Mouse (Mus musculus): Measurements from ENCODE around the gene Pigq.
A peak's percentile ranks its signal among the peaks of the same experiment; 100 is the strongest.

The Pigq gene

GRCm38 (mm10) chr17:25944366-25945163, at the start of gene Pigq, which contains the start of gene Nhlrc4:
Gene Pigq, minus strand, starts transcription at chr17:25944936.
Gene Nhlrc4, minus strand, starts transcription at chr17:25944961.
- no peak for DNase-seq (ENCODE audit: low read depth in 2 of 2, low spot score in 2 of 2)

DNA sequence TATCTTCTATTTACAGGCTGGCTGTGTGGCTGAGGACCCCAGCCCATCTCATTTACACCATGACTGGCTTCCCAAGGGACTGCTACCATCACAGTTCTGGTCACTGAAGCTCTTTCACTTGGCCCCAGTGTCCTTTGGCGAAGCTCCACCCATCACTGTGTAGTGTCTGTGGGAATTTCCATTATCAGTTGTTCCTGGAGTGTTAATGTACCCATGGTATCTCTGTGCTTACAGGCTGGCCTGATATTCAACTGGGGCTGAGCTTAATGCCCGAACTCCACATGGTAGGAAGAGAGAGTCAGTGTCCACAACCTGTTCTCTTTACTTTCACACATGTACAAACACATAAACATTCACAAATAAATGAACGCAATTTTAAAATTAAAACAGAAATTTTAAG, 48.8 kb upstream of the Pigq start:
- no peak for DNase-seq (ENCODE audit: low read depth in 2 of 2, low spot score in 2 of 2)

DNA sequence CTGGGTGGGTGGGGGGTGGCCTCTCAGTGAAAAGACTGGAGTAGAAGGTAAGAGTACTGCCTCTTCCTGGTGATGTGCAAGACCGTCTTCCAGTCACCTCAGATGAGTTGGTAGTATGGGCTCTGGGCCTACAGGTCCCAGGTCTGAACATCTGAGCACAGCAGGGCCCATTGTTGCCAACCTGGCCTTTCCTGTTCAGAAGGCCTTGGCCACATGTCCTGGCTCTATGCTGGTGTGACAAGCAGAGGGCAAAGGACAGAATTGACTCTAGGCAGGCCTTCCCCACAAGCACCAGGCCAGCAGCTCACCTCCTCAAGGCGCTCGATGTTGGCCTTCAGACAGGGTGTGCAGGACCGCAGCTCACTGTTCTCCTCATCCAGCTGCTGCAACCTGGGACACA, 47.5 kb upstream of the Pigq start:
- no peak for DNase-seq (ENCODE audit: low read depth in 2 of 2, low spot score in 2 of 2)

- no peak for DNase-seq (ENCODE audit: low read depth in 2 of 2, low spot score in 2 of 2)
Observed at GRCm38 (mm10) chr17:25990331-25990730, 45.6 kb upstream of the Pigq start.

- peak; percentile 82 to 86 for DNase-seq (ENCODE audit: low read depth in 2 of 2, low spot score in 2 of 2)
Observed at GRCm38 (mm10) chr17:25985306-25986294, 40.9 kb upstream of the Pigq start, which contains the start of gene Capn15. Gene Capn15, minus strand, starts transcription at chr17:25985796.

- DNase-seq (ENCODE audit: low read depth in 2 of 2, low spot score in 2 of 2), result no peak
Observed at GRCm38 (mm10) chr17:25984556-25985305, 40.0 kb upstream of the Pigq start.

GRCm38 (mm10) chr17:25984066-25984465, 39.3 kb upstream of the Pigq start:
- no peak for DNase-seq (ENCODE audit: low read depth in 2 of 2, low spot score in 2 of 2)

DNA sequence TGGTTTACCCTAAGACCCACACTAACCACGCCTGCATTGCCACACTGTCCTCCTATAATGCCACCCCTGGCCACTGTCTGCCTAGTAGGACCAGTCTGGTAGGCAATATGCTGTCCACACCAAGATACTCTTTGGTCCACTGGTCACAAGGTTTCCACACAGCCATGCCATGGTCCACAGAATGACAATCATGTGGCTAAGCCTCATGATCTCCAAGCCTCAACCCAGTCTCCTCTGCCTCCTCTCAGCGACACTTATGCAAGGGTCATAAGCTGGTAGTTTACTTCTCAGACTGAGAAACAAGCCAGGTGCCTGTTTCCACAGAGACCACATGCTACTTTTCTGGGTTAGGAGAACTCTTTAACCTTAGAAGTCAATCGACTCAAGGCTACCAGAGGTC, 38.2 kb upstream of the Pigq start:
- no peak for DNase-seq (ENCODE audit: low read depth in 2 of 2, low spot score in 2 of 2)

DNA sequence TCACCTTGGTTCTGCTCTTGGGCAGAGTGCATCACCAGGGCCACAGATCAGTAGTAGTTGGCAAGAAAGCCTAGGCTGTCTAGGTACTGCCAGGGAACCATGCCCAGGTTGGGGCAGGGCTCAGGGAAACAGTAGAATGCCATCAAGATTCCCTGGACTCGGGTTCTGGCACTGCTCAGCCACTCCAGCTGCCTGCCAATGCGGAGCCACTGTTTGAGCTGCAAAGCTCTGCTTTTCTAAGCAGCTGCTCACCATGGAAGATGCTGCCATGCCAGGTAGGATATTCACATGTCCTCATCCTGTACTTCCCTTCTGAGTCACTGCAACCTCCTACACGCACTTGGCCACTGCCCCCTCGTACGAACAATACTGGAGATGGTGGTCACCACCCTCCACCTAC, 36.1 kb upstream of the Pigq start:
- DNase-seq (ENCODE audit: low read depth in 2 of 2, low spot score in 2 of 2), result no peak

DNA sequence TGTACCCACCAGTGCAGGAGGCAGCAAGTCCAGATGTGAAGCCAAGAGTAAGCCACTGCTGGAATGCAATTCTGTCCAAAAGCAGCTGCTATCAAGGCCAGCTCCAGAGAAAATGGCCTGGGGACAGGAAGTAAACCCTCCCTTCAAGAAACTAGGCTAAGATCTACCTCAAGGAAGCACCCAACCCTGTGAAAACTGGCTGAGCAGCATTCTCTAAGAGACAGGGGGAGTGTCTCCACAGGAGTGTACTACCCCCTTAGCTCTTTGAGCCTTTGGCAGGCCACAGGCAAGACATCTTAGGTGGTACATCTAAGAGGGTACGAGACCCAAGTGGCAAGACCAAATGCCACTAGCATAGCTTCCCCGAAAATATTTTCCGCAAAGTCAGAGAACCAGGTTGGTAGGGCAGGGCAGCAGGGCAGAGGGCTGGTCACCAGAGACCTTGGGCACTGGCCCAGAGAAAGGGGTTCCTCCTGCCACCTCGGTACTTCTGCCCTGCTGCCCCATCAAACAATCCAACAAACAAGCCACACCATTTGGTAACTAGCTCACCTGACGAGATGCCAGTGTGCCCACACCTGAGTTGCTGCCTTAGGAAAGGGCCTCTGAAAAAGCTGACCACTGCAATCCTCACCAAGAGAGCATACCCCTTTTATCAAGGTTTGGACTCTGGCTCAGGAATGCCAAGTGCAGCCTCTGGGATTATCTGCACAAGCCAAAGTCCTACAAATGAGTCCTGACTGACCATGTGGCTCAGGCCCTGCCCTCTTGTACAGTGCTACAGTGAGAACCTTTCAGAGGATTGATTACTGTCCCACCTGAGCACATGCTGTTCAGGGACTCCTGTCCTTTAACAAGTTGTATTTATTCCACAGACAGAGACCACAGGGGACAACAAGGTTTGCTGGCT, 35.3 kb upstream of the Pigq start:
- DNase-seq (ENCODE audit: low read depth in 2 of 2, low spot score in 2 of 2), result no peak

- DNase-seq (ENCODE audit: low read depth in 2 of 2, low spot score in 2 of 2), result no peak
Observed at GRCm38 (mm10) chr17:25970954-25971707, 26.4 kb upstream of the Pigq start.

- DNase-seq (ENCODE audit: low read depth in 2 of 2, low spot score in 2 of 2), result no peak
Observed at GRCm38 (mm10) chr17:25970448-25970847, 25.7 kb upstream of the Pigq start.

GRCm38 (mm10) chr17:25968176-25968575, 23.4 kb upstream of the Pigq start:
- DNase-seq (ENCODE audit: low read depth in 2 of 2, low spot score in 2 of 2), result no peak

GRCm38 (mm10) chr17:25967652-25968051, 22.9 kb upstream of the Pigq start:
- no peak for DNase-seq (ENCODE audit: low read depth in 2 of 2, low spot score in 2 of 2)

DNA sequence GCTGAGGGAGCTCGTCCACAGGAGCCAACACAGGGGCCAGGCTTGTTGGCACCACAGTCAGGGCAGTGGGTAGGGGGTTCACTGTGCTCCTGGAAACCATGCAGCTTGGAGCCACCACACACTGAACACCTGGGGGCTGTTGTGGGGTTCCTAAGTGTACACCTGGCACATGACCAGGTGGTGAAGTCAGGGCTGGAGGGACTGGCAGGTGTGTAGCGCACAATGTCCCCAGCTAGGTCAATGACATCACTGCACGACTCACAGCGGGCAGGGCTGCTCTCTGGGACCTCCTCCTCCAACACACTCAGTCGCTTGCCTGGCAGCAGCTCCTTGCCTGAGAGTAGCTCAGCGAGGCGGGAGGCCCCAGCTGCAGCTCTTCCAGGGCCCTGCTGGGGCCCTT, 19.5 kb upstream of the Pigq start:
- no peak for DNase-seq (ENCODE audit: low read depth in 2 of 2, low spot score in 2 of 2)

- DNase-seq (ENCODE audit: low read depth in 2 of 2, low spot score in 2 of 2), result no peak
Observed at GRCm38 (mm10) chr17:25962413-25962905, 17.7 kb upstream of the Pigq start.

DNA sequence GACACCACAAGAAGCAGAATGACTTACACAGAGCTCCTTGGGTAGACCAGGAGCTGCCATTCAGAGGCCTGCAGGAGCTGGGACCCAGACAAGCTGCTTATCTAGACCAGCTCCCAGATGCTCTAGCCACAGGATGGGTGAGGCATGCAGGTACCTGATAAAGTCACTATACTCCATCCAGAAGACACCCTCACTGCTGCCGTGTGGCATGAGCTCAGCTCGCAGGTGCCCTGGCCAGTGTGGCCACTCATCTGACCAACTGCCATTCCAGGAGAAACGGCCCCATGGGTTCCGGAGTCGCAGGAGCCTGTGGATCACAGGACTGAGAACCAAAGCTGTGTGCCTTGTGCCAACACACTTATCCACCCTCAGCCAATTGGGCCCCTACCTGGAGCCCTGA, 16.8 kb upstream of the Pigq start:
- DNase-seq (ENCODE audit: low read depth in 2 of 2, low spot score in 2 of 2), result no peak

GRCm38 (mm10) chr17:25959630-25960467, 15.1 kb upstream of the Pigq start:
- no peak for DNase-seq (ENCODE audit: low read depth in 2 of 2, low spot score in 2 of 2)

Data from CD8-positive naive resting alpha-beta T cell, adult 2 months (primary cell).